Mouse (Mus musculus) adrenal gland, adult 8-10 months (tissue): ENCODE data around the gene Trmt10b. TPM values are rescaled to one million over a fixed set of nuclear protein-coding genes. Genes with fewer than 3 reads are reported as not detected.

Source experiments
- DNase-seq: peaks from one replicate; pipeline ENCODE4 v3.0.0; 2022
- total RNA-seq, 4 experiments: library from RNA; stranded (reverse); gene quantifications; 2 replicates each; pipeline ENCODE4 v1.2.4; 2022

The Trmt10b gene
- 10 to 100 TPM in 3 of 4 experiments, 1 to 10 TPM in 1; 8.0 to 15.0 (median 12.7) TPM for total RNA-seq

DNA sequence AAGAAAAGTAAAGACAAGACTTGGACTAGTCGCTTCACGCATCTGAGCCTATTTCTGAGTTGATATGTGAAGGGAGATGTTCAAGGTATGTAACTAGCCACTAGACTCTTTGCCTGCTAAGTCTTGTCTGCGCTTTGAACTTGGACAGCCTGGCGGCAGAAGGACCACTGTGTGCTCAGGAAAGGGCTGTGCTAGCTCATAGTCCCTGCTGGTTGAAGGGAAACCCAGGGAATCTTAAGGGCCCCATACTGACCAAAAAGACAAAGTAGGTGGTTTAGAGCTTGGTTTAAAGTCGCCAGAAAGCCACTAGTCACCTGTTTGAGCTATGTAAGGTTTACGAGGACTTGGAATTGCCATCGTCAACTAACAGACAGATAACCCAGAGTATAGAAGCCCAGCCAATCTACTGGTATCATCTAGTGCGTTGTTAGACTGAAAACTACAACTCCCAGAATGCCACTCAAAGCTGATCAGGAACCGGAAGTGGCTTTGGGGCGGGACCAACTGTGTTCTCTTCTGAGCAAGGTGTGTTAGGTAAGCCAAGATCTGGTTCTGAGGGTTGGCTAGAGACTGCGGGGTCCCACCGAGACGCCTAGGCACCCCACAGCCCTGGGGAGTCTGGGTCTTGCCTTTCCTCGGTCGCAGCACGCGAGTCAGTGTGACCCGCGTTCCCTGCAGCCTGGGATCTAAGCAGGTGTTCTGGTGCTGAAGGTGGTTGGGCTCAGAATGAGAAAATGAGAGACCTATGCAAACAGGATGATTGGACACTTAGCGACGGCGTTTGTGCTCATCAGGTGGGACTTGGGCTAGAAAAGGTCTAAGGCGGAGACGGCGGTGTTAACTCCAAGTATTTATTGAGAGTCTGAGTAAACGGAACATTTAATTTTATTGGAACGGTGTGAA, at the start of gene Trmt10b:
Gene Trmt10b (plus strand): TSS at position 466 of the 903 bp plus-strand sequence.
- peak; percentile 45 for DNase-seq

- DNase-seq: no peak
These were observed 45.7 kb upstream of the Trmt10b start for GRCm38 (mm10) chr4:45251265-45251664.

DNA sequence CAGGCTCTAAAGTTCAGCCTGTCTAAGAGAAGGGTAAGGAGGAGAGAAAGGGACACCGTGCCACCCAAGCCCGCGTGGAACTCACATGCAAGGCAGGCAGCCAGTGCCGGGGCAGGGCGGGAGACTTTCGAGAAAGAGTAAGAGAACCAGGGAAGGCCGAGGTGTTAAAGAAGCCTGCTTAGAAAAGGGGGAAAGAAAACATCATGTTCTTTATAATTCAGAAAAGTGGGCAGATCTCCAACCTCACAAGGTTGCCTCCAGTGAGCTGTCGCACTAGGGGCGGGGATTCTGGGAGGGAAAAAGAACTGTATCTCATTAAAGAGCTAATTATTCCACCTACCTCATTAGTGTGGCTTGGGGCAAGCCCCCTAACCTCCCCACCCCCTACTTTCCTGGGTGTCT, 44.1 kb upstream of the Trmt10b start:
- no peak for DNase-seq

GRCm38 (mm10) chr4:45253839-45254601, 42.9 kb upstream of the Trmt10b start:
- DNase-seq: peak; percentile 26

GRCm38 (mm10) chr4:45259232-45259832, 37.6 kb upstream of the Trmt10b start:
- DNase-seq: no peak

DNA sequence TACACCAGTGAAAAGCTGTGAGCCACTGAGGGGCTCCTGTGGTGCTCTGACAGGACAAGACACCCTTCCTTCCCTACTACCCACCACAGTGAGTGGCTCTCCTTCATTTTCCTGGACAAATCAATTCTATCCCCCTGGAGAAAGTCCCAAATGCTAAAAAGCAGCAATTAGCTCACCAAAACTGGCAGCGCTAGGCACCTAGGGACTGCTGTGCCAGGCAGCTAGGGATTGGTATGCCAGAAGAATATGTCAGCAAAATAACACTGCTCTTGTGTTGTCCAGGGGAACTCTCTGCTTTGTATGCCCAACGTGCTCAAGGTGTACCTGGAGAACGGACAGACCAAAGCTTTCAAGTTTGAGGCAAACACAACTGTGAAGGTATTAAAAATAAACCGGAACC, 35.4 kb upstream of the Trmt10b start:
- DNase-seq: no peak

GRCm38 (mm10) chr4:45267883-45268282, 29.0 kb upstream of the Trmt10b start:
- no peak for DNase-seq

DNA sequence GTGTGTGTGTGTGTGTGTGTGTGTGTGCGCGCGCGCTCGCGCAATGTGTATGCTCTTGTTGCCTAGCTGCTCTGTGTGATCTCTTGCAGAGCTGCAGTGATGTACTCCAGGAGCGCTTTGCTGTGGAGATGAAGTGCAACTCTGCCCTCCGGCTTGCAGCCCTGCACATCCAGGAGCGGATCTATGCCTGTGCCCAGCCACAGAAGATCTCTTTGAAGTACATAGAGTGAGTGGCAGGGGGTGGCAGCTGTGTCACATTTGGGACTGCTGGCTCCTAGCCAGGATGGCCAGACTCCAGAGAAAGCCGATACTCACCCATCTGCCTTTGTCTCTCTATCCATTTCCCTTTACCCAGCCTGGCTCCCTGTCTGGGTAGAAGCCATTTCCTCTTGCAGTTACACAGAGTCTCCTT, 25.9 kb upstream of the Trmt10b start:
- peak; percentile 34 for DNase-seq

DNA sequence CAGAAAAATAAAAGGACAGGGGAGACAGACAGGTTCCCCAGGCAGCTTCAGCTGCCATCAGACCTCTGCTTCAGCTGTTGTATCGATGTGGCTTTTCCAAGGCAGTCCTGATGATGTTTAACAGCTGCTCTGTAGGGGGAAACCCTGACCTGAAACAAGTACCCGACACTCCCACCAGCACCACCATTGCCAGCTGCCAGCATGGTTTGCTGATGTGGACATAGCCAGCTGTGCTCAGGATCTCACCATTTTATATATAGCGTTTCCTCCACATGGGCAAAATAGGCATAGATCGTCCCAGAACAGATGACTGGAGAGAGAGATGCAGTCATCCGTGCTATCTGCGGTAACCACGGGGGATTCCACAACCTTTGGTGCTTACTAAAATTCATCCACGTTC, 21.2 kb upstream of the Trmt10b start:
- no peak for DNase-seq

DNA sequence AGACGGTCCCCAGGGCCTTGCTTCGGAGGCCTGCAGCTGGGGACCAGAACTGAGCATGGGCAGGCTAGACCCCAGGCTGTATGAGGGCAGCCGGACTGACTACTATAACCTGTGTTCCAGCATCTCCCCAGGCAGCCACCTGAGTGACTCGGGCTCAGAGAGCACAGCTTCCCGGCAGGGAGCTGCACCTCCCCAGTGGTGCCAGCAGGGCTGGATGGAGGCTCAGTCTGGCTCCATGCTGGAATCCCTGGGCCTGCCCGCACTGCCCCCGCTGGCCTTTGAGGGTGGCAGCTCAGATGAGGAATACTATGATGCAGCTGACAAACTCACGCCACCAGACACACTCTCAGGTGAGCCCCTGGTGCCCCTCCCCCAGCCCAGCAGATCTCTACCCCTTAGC, 17.6 kb upstream of the Trmt10b start:
- no peak for DNase-seq

- DNase-seq: peak; percentile 44
These were observed 16.9 kb upstream of the Trmt10b start for GRCm38 (mm10) chr4:45279981-45280548.

GRCm38 (mm10) chr4:45286318-45286717, 10.6 kb upstream of the Trmt10b start:
- no peak for DNase-seq

DNA sequence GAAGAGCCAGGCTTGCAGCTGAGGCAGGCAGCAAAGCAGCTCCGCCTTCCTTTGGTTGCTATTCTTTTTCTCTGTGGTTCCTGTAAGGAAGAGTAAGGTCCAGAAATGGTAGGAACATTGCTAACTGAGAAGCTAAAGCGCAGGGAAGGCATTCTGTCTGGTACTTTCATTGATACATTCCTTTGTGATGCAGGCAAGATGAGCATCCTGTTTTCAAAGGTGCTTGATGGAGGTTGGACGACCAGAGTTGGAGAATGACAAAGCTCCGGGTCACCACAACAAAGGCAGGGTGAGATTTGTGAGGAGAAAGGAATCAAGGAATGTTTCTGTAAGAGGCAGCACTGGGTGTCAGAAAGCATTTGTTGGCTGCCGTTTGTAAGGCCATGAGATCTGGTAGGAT, 9.0 kb upstream of the Trmt10b start:
- DNase-seq: no peak

- DNase-seq: no peak
These were observed 8.6 kb downstream of the Trmt10b start for GRCm38 (mm10) chr4:45305536-45305935.

- DNase-seq: no peak
These were observed 11.1 kb downstream of the Trmt10b start for GRCm38 (mm10) chr4:45308046-45308445.

DNA sequence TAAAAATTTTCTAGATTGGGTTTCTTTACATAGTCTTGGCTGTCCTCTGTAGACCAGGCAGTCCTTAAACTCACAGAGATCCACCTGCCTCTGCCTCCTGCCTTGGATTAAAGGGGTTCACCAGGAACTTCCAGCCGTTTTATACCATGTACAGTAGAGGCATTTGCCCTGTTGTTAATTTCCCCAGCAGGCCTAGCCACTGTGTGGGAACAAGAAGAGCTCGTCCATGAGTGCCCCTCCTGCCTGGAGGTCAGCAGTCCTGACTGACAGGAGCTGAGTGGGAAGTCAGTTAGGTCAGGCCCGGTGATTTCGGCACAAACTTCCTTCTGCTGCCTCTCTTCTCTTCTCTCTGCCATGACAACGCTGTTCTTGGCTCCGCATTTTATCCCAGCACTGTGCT, 11.7 kb downstream of the Trmt10b start:
- DNase-seq: no peak

DNA sequence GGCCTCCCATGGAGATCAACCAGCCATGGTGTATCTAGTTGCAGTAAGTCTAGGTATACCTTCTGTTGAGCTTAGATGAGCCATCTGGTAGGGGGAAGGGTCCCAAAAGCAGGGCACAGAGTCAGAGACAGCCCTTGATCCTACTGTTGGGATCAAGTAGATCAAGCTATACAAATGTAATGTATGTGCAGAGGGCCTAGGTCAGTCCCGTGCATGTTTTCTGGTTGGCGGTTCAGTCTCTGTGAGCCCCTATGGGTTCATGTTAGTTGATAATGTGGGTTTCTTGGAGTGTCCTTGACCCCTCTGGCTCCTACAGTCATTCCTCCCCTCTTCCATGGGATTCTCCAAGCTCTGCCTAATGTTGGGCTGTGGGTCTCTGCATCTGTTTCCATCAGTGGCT, 14.1 kb downstream of the Trmt10b start:
- DNase-seq: no peak

GRCm38 (mm10) chr4:45320159-45320816, 23.4 kb downstream of the Trmt10b start:
- DNase-seq: peak; percentile 79

DNA sequence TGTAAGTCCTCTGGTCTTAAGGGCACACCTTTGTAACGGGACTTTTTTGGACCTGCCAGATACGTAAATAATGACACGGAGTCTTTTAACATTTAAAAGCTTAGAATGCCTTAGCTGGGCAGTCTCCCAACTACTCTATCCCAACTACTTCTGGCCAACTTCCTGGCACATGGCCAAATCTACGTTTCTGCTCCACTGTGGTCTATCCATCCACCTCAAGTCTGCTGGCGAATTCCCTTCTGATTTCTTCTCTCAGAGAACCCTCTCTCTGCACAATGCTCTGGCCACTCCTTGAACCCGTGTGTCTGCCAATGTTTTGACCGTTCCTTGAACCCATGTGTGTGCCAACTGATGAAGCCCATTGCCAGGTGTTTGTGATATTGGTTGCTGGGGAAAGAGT, 34.2 kb downstream of the Trmt10b start:
- no peak for DNase-seq

DNA sequence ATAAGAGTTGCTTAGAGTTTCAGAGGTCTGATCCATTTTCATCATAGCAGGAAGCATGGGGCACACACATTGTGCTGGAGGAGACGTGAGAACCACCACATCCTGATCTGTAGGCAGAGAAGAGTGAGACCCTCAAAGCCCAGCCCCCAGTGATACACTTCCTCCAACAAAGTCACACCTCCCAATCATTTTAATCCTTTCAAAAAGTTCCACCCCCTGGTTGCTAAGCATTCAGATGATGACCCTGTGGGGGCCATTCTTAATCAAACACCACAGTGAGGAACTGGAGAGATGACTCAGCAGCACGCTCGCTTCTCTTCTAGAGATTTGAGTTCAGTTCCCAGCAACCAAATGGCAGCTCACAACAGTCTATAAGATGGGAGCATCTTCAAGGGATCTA, 35.5 kb downstream of the Trmt10b start:
- DNase-seq: no peak

GRCm38 (mm10) chr4:45341226-45341625, 44.3 kb downstream of the Trmt10b start:
- no peak for DNase-seq

DNA sequence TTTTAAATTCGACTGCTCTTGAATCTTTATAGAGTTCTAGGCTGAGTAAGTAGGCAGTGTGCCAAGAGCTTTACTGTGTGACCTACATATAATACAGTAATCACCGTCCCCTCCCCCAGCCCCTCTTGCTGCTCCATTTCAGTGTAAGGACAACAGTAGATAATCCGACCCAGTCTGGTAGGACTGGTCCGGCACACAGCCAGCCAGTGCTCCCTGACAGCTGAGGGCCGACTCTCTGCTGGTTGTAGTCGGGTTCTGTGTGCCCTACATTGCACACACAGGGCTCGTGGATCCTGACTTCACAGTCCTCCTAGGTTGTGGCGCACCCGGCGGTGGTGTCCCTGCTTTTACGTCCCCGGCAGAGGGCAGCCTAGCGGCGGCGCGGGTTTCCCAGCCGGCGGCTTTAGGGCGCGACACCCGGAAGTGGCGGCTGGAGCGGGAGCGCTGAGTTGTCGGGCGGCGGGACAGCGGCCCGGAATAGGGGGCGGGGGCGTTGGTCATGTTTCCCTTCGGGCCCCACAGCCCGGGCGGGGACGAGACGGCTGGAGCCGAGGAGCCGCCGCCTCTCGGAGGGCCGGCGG, 44.8 kb downstream of the Trmt10b start, which contains the start of gene Dcaf10:
Gene Dcaf10 (plus strand): TSS at position 433 of the 581 bp plus-strand sequence.
- peak; percentile 87 for DNase-seq
